Mouse (Mus musculus) urinary bladder, postnatal 4 days (tissue): ENCODE measurements around the gene Rgs9.
A peak's percentile ranks its signal among the peaks of the same experiment; 100 is the strongest.
"Not testable (repeated sequence)": the region's sequence is repeated elsewhere in the genome, so short reads cannot be mapped to it uniquely, and the experiment has no call there.

ENCODE experiments used
- DNase-seq, 2 experiments: peaks; one replicate each; pipeline ENCODE4 v3.0.0; 2021 to 2022; ENCODE audit warnings: low spot score in 2 of 2

Rgs9 gene

DNA sequence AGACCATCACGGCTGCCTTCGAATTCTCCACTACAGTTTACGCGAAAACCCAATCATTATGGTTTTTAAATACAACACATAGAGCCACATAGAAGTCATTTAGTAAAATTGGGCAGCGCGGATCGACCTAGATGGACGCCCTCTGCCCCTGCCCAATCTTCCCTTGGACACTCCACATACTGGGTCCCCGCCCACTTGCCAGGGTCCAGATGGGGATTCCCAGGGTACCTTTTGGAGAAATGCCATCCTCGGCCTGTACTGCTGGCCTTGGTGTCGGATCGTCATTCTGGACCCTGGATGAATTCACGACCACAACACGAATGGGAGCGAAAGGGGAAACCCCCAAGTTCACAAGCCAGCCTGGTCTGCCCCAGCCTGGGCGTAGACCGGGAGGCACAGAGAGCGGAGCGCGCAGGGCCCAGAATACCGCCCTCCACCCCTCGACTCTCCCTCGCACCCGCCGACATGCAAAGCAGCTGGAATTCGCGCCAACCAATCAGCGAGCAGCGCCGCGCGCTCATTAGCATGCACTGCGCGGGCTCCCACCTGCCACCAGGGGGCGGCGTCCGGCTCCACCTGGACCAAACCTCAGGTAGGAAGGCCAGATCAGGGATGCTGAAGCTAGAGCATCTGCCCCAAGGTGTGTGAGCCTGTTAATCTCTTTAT, at the start of gene Rgs9:
Gene Rgs9, minus strand, starts transcription at position 420 of the 666 bp plus-strand sequence.
- DNase-seq, result peak; percentile 84 to 94

DNA sequence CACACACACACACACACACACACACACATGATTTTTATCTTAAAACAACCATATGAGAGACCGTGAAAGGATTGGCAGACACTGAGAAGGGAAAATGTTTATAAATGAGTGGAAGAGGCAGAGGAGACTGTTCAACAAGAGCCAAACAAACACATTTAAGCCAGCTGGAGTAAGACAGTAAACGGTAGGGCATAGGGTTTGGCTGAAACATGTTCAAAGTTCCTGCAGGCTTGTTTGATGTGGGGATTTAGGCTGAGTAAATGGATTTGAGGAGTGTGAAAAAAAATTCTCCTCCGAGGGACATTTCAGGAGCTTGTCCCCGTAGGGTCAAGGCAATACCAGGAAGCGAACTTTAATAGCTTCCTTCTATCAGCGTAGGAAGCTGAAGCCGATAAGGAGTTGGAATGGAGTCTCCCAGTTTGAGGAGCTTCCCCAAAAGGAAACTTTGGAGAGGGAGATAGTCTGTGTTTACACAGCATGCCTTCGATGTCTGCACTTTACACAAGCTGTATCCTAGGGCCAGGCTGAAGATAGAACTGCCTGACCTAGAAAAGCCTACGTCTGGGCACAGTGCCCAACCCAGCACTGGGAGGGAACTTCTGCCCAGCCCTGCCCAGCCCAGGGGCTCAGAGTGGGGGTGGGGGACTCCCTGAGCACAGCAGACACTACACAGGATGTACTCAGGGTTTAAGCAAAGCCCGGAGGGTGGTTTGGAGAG, 49.5 kb upstream of the Rgs9 start:
- DNase-seq, result peak; percentile 77 to 80

DNA sequence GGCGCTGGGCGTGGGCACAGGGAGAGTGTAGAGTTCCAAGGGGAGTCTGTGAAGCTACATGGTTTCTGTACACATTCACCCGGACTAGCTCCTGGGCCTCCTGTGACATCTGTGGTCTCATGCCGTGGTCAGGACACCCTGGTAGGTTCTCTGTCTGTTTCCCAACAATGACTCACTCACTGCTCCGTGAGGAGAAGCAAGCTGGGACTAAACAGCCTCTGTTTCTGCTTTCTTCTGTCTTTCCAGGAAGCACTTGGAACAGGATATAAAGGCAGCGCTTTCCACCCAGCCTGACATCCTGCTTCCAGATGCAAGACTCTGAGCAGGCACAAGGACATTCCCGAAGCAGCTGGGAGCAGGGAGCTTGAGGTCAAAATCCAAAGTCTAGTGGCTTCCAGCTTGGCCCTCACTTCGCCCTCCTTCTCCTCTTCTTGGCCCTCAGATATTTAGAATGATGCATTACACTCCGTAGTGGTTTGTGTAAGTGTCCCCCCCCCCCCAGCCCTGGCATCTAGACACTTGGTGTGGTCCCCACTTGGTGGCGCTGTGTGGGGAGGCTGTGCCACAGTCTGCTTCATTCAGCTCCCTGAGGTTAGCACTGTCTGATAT, 46.2 kb upstream of the Rgs9 start:
- no peak for DNase-seq

DNA sequence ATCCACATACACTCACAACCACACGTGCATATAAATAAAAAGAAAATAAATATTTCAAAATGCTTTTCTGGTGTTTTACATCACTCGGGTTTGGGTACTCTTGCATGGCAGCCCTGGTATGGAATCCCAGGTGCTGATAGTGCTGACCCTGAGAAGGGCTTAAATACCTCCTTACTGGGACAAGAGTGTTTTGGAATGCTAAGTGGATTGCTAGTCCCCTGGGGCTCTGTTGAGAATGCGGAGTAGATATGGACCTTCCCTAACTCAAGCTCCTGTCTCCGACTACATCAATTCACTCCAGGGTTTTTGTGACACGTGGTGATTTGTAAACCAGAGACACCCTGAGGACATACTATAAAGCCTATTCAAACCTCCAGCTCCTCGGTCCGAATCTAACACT, 45.6 kb upstream of the Rgs9 start:
- no peak for DNase-seq

DNA sequence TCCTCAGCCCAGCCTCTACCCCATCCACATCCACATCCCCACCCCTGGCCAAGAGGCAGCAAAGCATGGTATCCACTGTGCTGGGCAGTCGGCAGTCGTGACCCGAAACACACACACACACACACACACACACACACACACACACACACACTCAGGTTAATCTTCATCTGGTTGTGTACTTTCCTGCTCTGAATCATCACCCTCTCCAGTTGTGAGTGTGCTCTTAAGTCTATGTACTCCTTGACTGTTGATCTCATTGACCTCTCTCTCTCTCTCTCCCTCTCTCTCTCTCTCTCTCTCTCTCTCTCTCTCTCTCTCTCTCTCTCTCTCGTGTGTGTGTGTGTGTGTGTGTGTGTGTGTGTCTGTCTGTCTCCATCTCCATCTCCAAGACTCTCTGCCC, 44.7 kb upstream of the Rgs9 start:
- DNase-seq, result not testable (repeated sequence)

DNA sequence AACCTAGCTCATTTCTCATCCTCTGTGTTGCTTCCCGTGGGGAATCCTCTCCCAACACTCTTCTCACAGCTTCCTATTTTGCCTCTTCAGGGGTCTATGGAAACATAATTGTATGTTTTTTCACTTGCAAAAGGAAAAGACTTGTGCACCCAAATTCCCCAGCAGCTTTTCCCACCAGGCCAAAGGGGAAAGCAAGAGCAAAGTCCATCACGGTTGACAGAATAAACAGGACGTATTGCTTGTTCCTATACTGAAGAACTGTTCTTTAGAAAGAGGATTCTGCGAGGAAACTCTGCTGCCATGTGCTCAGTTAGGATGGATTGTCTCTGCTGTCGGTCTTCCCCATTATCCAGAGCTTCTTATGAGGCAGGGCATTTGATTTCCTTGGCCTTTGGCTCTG, 42.6 kb upstream of the Rgs9 start:
- DNase-seq, result no peak

DNA sequence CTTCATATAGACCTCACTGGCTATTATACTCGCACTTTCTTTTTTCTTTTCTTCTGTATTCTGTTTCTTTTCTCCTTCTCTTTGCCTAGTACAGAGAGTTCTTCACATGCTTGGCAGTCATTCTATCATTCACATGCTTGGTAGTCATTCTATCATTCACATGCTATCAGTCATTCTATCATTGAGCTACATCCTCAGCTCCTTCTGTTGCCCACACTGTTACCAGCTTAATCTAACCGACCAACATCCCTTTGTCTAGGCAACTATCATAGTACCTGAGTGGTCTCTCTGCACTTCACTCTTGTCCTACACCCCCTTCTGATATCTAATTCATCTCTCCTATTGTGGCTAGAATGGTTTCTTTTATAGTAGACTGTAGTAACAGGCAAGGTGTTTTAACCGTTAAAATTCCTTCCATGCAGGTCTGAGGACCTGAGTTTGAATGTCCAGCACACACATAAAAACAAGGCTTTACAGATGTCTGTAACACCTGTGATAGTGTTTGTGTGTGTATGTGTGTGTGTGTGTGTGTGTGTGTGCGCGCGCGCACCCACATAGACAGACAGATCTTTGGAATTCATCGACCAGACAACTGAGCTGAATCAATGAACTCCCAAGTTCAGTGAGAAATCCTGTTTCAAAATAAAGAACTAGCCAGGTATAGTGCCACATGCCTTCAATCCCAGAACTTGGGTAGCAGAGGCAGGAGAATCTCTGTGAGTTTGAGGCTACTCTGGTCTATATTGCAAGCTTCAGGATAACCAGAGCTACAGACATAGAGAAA, 41.4 kb upstream of the Rgs9 start:
- DNase-seq, result no peak

DNA sequence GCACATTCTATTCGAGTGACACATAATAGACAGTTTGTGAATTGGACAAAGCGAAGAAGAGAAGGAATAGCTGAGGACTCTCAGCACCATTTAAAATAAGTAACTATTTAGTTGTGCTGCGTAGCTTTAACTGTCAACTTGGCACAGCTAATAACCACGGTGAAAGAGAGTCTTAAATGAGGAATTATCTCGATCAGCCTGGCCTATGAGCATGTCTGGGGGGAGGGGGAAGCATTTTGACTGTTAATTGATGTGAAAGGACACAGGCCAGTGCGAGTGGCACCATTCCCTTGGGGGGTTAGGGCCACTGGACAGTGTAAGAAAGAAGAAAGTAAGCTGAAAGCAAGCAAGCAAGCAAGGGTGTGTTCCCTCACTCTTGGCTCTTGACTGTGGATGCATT, 38.0 kb upstream of the Rgs9 start:
- no peak for DNase-seq

DNA sequence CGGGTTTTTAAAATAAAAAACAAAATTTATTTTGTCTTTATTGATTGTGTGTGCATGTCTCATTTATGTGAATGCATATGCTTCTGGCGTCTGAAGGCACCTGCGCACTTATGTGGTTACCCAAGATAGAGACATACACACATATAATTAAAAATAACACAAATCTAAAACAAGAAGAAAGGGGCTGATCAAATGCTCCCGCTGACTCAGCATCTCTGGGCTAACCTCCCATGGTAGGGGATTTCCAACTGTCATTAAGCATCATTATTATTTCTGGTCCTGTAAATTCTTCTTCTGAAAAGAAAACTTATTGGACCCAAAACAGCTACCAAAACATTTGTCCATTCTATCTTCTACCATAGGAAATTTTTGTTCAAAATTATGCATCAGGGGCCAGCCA, 36.8 kb upstream of the Rgs9 start:
- no peak for DNase-seq

DNA sequence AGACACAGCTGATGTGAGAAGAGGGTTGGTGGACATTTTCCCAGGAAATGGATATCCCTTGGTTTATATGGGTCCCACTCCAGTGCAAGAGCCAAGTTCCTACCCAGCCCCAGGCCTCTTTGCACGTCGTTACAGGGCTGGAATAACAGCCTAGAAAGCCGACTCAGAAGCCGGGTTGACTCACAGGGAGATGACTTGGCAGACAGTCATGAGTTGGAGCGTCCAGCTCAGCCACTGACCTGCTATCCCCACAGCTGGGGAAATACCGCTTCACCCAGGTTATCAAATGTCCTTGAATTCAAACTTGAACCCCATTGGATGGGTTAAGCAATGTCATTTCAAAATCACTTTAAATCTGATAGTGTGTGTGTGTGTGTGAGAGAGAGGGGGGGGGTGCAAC, 34.8 kb upstream of the Rgs9 start:
- DNase-seq, result no peak

DNA sequence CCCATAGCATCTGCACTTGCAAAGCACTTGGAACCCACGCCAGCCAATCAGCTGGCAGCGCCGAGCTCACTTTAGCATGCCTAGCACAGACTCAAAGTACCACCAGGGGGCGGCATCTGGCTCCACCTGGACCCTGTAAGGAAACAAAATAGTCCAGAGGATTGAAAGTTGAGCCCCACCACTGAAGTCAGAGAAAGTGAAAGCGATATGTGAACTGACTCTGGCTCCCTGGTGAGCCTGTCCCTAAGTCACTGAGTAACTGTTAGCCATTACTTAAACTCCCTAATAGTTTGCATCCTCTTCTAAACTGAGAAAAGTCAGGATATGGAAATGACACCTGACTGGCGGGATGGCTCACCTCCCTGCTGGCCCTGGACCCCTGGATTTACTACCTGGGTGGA, 33.5 kb upstream of the Rgs9 start:
- DNase-seq, result peak; percentile 86 to 95

DNA sequence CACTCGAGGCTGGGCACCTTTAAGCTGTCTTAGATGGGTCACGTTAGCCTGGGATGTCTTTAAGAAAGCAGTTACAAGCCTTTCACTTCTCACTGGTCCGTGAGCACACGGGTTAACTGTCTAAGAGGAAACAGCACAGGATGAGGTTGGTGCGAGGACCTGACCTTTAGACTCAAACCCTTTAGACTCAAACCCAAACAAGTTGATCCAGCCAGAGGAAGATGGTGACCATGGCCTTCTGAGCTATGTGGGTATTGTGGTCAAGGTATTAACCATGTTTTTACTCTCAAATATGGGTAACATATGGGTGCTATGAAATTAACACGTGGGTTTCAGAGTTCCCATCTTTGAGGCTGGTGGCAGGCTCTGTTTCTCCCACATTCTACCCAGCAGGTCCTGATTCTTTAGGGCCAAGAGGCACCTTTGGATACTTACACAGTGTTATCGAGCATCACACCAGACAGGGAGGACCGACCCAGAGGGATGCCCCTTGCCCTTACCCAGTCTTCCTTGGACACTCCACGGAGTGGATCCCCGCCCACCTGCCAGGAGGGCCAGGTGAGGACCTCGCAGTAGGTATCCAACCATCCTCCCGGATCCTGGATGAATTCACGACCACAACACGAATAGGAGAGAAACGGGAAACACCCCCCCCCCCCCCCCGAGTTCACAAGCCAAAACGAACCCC, 32.9 kb upstream of the Rgs9 start:
- no peak for DNase-seq

DNA sequence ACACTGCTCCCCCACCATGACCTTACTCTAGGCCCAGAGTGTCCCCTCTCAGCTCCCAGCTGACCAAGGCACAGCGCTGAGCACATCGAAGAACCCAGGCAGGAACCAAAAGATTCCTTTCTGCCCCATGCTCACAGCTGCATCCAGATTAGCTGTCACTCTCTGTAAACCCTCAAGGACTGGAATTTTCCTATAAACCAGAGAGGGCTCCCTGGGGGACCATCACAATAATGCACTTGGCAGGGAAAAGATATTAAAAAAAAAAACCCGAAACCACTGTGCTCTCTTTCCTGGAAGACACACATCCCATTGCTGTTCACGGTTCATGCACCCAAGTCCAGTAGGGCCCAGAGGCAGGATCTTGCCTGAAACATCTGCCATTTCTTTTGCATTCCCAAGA, 31.4 kb upstream of the Rgs9 start:
- DNase-seq, result no peak

DNA sequence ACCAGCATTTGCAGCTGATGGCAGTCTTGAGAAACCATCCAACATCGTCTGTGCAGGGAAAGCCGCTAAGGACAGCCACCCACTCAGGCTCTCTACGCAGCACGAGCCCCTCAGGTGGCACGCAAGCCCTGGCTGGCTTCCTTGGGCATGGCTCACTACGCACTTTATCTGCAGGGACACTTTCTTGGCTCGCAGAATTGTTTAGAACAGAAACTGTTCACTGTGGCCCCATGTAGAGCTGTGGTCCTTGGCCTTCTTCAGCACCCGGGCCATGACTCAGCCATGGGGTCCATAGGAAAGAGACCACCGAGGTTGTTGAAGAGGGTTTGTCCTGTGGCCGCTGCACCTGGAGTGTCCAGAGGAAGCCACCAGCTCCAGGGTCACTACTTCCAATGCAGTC, 30.0 kb upstream of the Rgs9 start:
- DNase-seq, result no peak

DNA sequence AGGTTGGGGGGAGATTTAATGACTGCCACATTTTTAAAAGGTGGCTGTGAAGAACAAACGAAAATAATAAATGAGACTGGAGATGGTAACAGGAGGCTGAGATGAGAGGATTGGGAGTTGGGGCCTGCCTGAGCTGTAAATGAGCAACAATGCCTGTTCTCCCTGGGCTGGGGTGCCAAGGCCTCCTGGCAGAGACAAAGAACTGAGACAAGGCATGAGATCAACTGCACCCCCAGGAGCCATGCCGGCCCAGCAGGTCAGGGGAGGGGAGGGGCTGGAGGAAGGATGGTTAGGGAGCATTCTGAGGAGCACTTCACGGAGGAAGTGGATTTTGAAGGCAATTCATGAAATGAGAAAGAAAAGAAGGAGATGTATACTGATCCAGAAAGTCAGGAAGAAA, 29.5 kb upstream of the Rgs9 start:
- DNase-seq, result no peak

DNA sequence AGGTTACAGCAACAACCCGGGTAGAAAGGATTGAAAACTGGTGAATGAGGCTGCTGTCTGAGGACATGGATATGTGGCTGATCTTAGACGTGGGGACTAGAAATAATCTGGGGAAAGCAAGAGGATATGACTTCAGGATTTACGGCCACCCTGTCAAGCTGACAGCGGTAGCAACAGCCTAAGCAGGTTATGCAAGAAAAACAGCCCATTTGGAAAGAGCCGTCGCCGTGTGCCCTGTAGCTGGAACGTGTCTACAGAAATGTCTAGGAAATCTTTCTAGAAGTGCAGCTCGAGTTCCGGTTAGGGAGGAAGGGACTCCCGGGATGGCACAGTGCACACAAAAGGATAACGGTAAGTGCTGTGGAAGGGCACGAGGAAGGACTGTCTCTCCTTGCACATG, 28.3 kb upstream of the Rgs9 start:
- no peak for DNase-seq

DNA sequence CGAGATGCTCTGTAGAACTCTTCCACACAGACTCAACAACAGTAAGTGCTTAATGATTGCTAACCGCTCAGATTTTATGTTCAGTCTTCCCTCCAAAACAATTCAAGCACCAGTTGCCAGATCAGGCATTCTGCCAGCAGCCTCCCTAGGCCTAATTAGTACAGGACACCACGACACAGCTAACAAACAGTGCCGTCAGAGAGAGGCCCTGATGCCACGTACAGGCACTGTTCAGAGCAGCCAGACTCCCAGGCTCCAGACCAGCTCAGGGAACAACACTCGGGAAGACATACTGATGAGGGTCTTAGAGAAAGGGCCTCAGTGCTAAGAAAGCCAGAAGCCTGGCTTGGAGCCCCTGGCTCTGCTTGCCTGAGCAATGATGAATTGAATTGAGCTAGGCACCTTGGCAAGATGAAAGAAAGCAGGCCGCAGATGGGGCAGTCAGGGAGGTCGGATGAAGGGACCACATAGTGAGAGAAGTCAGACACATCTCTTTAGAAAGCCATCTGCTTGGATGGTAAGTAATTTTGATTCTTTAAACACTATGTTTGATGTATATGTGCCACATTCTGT, 22.5 kb upstream of the Rgs9 start:
- no peak for DNase-seq

DNA sequence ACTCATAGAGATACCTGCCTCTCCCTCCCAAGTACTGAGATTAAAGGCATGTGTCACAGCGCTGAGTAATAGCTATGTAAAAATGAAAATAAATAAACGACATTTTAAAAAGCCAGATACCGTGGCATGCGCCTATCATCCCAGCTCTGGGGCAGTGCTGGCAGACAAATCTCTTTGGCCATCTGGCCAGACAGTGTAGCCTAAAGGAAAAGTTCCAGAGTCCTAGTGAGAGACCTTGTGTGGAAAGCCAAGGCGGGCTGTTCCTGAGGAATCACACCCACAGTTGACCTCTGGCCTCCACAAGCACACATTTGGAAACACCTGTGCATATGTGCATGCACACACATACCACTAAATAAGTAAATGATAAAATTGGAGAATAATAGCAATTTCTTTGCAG, 22.0 kb upstream of the Rgs9 start:
- DNase-seq, result no peak

DNA sequence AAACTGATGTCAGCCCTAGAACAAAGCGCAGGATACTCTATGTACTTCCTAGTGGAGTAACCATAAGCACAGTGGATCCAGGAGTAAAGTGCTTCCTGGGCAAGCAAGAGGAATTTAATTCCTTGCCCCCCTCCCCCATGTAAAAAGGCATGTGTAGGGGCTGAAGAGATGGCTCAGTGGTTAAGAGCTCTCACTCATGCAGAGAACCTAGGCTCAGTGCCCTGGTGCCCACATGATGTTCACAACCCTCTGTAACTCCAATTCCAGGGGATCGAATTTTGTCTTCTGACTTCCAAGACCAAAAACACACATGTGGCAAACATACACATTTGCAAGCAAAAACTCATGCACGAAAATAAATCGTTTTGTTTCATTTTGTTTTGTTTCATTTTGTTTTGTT, 21.5 kb upstream of the Rgs9 start:
- DNase-seq, result no peak

DNA sequence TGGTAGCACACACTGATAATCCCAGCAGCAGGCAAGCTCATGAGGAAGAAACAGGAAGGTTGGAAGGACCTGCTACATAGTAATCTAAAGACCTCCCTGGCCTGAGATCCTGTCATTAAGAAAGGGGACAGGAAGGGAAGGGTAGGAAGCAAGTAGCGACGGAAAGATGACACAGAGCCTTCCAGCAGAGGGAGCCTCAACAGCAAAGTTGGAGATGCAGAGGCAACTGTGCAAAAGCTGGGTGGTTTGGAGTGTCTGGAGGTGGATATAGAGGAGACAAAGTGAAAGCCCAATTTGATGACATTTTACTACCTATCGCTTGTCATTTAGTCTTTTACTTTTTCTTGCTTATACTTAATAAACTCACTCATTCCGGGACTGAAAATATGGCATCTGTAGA, 19.0 kb upstream of the Rgs9 start:
- DNase-seq, result no peak

DNA sequence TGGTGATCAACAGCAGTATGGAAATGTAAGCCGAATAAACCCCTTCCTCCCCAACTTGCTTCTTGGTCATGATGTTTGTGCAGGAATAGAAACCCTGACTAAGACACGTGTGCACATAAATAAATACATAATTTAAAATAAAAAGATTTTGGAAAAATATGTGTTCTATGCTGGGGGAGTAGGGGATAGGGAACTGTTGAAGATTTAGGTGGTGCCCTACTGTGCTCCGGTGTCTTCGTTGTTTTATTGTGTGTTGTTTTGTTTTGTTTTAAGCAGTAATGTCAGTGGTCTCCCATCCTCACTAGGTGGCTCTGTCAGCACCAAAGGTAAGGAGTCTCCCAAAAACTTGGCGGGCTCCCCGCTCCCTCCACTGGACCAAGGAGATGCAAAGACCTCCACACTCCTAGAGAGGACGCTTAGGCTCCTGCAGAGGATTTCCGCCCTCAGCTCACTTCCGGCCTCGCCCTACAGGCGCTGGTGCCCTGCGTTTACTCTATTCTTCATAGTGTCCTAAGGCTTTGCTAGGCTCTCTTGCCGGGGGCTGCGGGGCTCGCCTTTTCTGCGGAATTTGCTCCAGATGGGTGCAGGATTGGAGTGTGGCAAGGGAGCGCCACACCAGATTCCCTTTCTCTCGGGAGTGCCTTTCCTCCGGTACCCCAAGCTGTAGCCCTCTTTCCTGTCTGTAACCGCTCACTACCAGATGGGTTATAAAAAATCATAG, 14.1 kb upstream of the Rgs9 start:
- DNase-seq, result peak; percentile 58 to 71
